Mouse (Mus musculus) hindbrain, embryonic 14.5 days (tissue): ENCODE results near the gene Olfr1396. TPM values are rescaled to one million over a fixed set of nuclear protein-coding genes. Genes with fewer than 3 reads are reported as not detected.

Source experiments
- ATAC-seq: fragments of 200-750 bp; cut with Nextera tagmentation; 2 replicates; pipeline ENCODE4 v1.8.0; 2017; ENCODE audit warnings: moderate number of reproducible peaks, mild to moderate bottlenecking, moderate TSS enrichment, moderate library complexity; ENCODE audit not compliant: low FRiP score
- DNase-seq: peaks from one replicate; pipeline ENCODE4 v3.0.0-alpha.2; 2015; ENCODE audit warnings: low spot score
- H3K27ac ChIP-seq: fragments of 300-500 bp; sonication (generic); 2 replicates; pipeline ENCODE4 v1.5.1; 2014; ENCODE audit warnings: mild to moderate bottlenecking, moderate library complexity
- H3K27me3 ChIP-seq: fragments of 300-500 bp; sonication (generic); 2 replicates; pipeline ENCODE4 v1.6.1; 2014; ENCODE audit warnings: mild to moderate bottlenecking, low read length, mixed read lengths; ENCODE audit not compliant: control insufficient read depth, insufficient read depth
- H3K36me3 ChIP-seq: fragments of 300-500 bp; sonication (generic); replicated peaks from 2 replicates; pipeline ENCODE4 v1.6.1; 2014; ENCODE audit not compliant: control insufficient read depth, insufficient read depth
- H3K4me1 ChIP-seq: fragments of 300-500 bp; sonication (generic); replicated peaks from 2 replicates; pipeline ENCODE4 v1.6.1; 2014; ENCODE audit warnings: antibody characterized with exemption, low read length, mixed read lengths; ENCODE audit not compliant: control insufficient read depth, insufficient read depth
- H3K4me2 ChIP-seq: fragments of 300-500 bp; sonication (generic); replicated peaks from 2 replicates; pipeline ENCODE4 v1.6.1; 2014; ENCODE audit warnings: mild to moderate bottlenecking, moderate library complexity
- H3K4me3 ChIP-seq: fragments of 300-500 bp; sonication (generic); replicated peaks from 2 replicates; pipeline ENCODE4 v1.5.1; 2014; ENCODE audit warnings: mild to moderate bottlenecking, low read length
- H3K9ac ChIP-seq: fragments of 300-500 bp; sonication (generic); 2 replicates; pipeline ENCODE4 v1.6.1; 2014
- H3K9me3 ChIP-seq: fragments of 300-500 bp; sonication (generic); 2 replicates; pipeline ENCODE4 v1.6.1; 2016; ENCODE audit warnings: low read length; ENCODE audit not compliant: control insufficient read depth
- WGBS: fragments of 180-500 bp; shearing (Covaris S2); extraction: QIAGEN DNeasy Blood & Tissue Kit; methylation state at CpG from one replicate; pipeline ENCODE4 v1.1.7; 2014; 5-methylcytosine and 5-hydroxymethylcytosine counted together
- polyA plus RNA-seq: library from polyadenylated mRNA; unstranded; fragments of >200 nt; fragmentation: Nextera tagmentation; extraction: Ambion mirVana; gene quantifications from 2 replicates; pipeline ENCODE4 v1.2.1, GENCODE M21; 2014

Olfr1396 gene
- not detected in 2 replicates for polyA plus RNA-seq

- no peaks in the 10 kb centered on the region for H3K4me1 ChIP-seq
- no peak within 1 kb of the TSS for H3K9ac ChIP-seq
- no peak within 1 kb of the TSS for H3K4me2 ChIP-seq
- no peaks in the 10 kb centered on the region for H3K27me3 ChIP-seq
- ATAC-seq (no peak), DNase-seq (no peak)
- no peak within 1 kb of the TSS for H3K27ac ChIP-seq
- no peak within 1 kb of the TSS for H3K4me3 ChIP-seq
- H3K36me3 ChIP-seq: no peaks in the 10 kb centered on the region
- H3K9me3 ChIP-seq: no peaks in the 10 kb centered on the region
These were observed at the start of gene Olfr1396 for GRCm38 (mm10) chr11:49114774-49115173. Olfr1396 (minus strand) TSS chr11:49114874.

GRCm38 (mm10) chr11:49156821-49157814 is 42.4 kb upstream of the Olfr1396 start:
- WGBS: 90% methylated on average over 2 of the region's 2 CpGs
- Histone ChIP-seq H3K27ac (no peak overlapping the region), H3K4me2 (no peak overlapping the region), H3K27me3 (no peaks in the 10 kb centered on the region), H3K9ac (no peak overlapping the region), H3K4me1 (no peaks in the 10 kb centered on the region), H3K36me3 (no peaks in the 10 kb centered on the region), H3K4me3 (no peak overlapping the region), H3K9me3 (no peaks in the 10 kb centered on the region)
- DNase-seq (no peak), ATAC-seq (no peak)

GRCm38 (mm10) chr11:49154077-49154476 is 39.4 kb upstream of the Olfr1396 start, which contains the start of gene Olfr1394:
Olfr1394 (plus strand) TSS chr11:49154377.
- H3K9ac ChIP-seq: no peak within 1 kb of the TSS
- H3K27me3 ChIP-seq: no peaks in the 10 kb centered on the region
- ATAC-seq (no peak), DNase-seq (no peak)
- 89% methylated on average over 1 of the region's 1 CpGs for WGBS
- no peak within 1 kb of the TSS for H3K27ac ChIP-seq
- H3K9me3 ChIP-seq: no peaks in the 10 kb centered on the region
- H3K4me1 ChIP-seq: no peaks in the 10 kb centered on the region
- H3K36me3 ChIP-seq: no peaks in the 10 kb centered on the region
- no peak within 1 kb of the TSS for H3K4me3 ChIP-seq
- H3K4me2 ChIP-seq: no peak within 1 kb of the TSS

GRCm38 (mm10) chr11:49141974-49142373 is 27.3 kb upstream of the Olfr1396 start, which contains the start of gene Olfr1395:
Olfr1395 (plus strand) TSS chr11:49142274.
- H3K36me3 ChIP-seq: no peaks in the 10 kb centered on the region
- no peaks in the 10 kb centered on the region for H3K27me3 ChIP-seq
- no peak within 1 kb of the TSS for H3K9ac ChIP-seq
- WGBS: 93% methylated on average over 6 of the region's 6 CpGs
- ATAC-seq: no peak
- no peak for DNase-seq
- no peak within 1 kb of the TSS for H3K27ac ChIP-seq
- no peaks in the 10 kb centered on the region for H3K9me3 ChIP-seq
- no peak within 1 kb of the TSS for H3K4me2 ChIP-seq
- H3K4me3 ChIP-seq: no peak within 1 kb of the TSS
- H3K4me1 ChIP-seq: no peaks in the 10 kb centered on the region

GRCm38 (mm10) chr11:49124169-49124568 is 9.5 kb upstream of the Olfr1396 start:
- Histone ChIP-seq H3K9ac (no peak overlapping the region), H3K27me3 (no peaks in the 10 kb centered on the region), H3K4me2 (no peak overlapping the region), H3K27ac (no peak overlapping the region), H3K4me3 (no peak overlapping the region), H3K9me3 (no peaks in the 10 kb centered on the region), H3K4me1 (no peaks in the 10 kb centered on the region), H3K36me3 (no peaks in the 10 kb centered on the region)
- 92% methylated on average over 2 of the region's 2 CpGs for WGBS
- DNase-seq: no peak
- no peak for ATAC-seq

- Histone ChIP-seq H3K9me3 (no peaks in the 10 kb centered on the region), H3K4me2 (no peak overlapping the region), H3K36me3 (no peaks in the 10 kb centered on the region), H3K9ac (no peak overlapping the region), H3K27me3 (no peaks in the 10 kb centered on the region), H3K4me1 (no peaks in the 10 kb centered on the region), H3K27ac (no peak overlapping the region), H3K4me3 (no peak overlapping the region)
- 86% methylated on average over 3 of the region's 3 CpGs for WGBS
- ATAC-seq (no peak), DNase-seq (no peak)
These were observed 5.0 kb upstream of the Olfr1396 start for GRCm38 (mm10) chr11:49119635-49120034.

GRCm38 (mm10) chr11:49114158-49114557 is 516 bp downstream of the Olfr1396 start:
- Histone ChIP-seq H3K4me1 (no peaks in the 10 kb centered on the region), H3K4me2 (no peak overlapping the region), H3K27ac (no peak overlapping the region), H3K9me3 (no peaks in the 10 kb centered on the region), H3K27me3 (no peaks in the 10 kb centered on the region), H3K36me3 (no peaks in the 10 kb centered on the region), H3K4me3 (no peak overlapping the region), H3K9ac (no peak overlapping the region)
- DNase-seq: no peak
- ATAC-seq: no peak
- 80% methylated on average over 2 of the region's 2 CpGs for WGBS

- ATAC-seq (no peak), DNase-seq (no peak)
- Histone ChIP-seq H3K9ac (no peak overlapping the region), H3K4me2 (no peak overlapping the region), H3K27ac (no peak overlapping the region), H3K36me3 (no peaks in the 10 kb centered on the region), H3K27me3 (no peaks in the 10 kb centered on the region), H3K9me3 (no peaks in the 10 kb centered on the region), H3K4me3 (no peak overlapping the region), H3K4me1 (no peaks in the 10 kb centered on the region)
- 91% methylated on average over 6 of the region's 6 CpGs for WGBS
These were observed 2.0 kb downstream of the Olfr1396 start for GRCm38 (mm10) chr11:49112624-49113219.

GRCm38 (mm10) chr11:49111000-49111399 is 3.7 kb downstream of the Olfr1396 start:
- Histone ChIP-seq H3K27me3 (no peaks in the 10 kb centered on the region), H3K9ac (no peak overlapping the region), H3K36me3 (no peaks in the 10 kb centered on the region), H3K9me3 (no peaks in the 10 kb centered on the region), H3K4me3 (no peak overlapping the region), H3K4me1 (no peaks in the 10 kb centered on the region), H3K27ac (no peak overlapping the region), H3K4me2 (no peak overlapping the region)
- ATAC-seq (no peak), DNase-seq (no peak)
- 67% methylated on average over 1 of the region's 1 CpGs for WGBS
